Mouse (Mus musculus): ENCODE data around the gene Efcab9.

GRCm38 (mm10) chr11:32573669-32574068 is 41.8 kb upstream of the Efcab9 start:
- no peak for TF ChIP-seq POLR2A (IDR thresholded peaks at IDR 0.05; ENCODE audit: low read depth, low read length)
- no peak for TF ChIP-seq CTCF (conservative IDR thresholded peaks at IDR 0.05; ENCODE audit: insufficient read depth, insufficient read length, low read depth, low read length)

Data from kidney, adult 2 months (tissue).